Mouse (Mus musculus) thymus, postnatal 14 days (tissue): Measurements from ENCODE around the gene Plekhh2.

Experiments used
- DNase-seq: peaks from one replicate; pipeline ENCODE4 v3.0.0; 2021

Gene Plekhh2

GRCm38 (mm10) chr17:84646477-84646876 is 134.8 kb downstream of the Plekhh2 start:
- DNase-seq, result no peak

GRCm38 (mm10) chr17:84647630-84648029 is 135.9 kb downstream of the Plekhh2 start:
- no peak for DNase-seq

GRCm38 (mm10) chr17:84650302-84651017 is 138.8 kb downstream of the Plekhh2 start:
- no peak for DNase-seq

GRCm38 (mm10) chr17:84653544-84653943 is 141.8 kb downstream of the Plekhh2 start:
- DNase-seq, result no peak

- DNase-seq, result no peak
Measured at GRCm38 (mm10) chr17:84656205-84656604, 144.5 kb downstream of the Plekhh2 start.

- DNase-seq, result no peak
Measured at GRCm38 (mm10) chr17:84656653-84657421, 145.1 kb downstream of the Plekhh2 start.

GRCm38 (mm10) chr17:84657422-84657732 is 145.7 kb downstream of the Plekhh2 start:
- DNase-seq, result no peak

- DNase-seq, result no peak
Measured at GRCm38 (mm10) chr17:84657782-84658181, 146.1 kb downstream of the Plekhh2 start.

GRCm38 (mm10) chr17:84658195-84658594 is 146.5 kb downstream of the Plekhh2 start:
- DNase-seq, result no peak

GRCm38 (mm10) chr17:84658951-84659350 is 147.3 kb downstream of the Plekhh2 start:
- no peak for DNase-seq

- no peak for DNase-seq
Measured at GRCm38 (mm10) chr17:84665053-84665452, 153.4 kb downstream of the Plekhh2 start.

GRCm38 (mm10) chr17:84665691-84666090 is 154.0 kb downstream of the Plekhh2 start:
- DNase-seq, result no peak

- DNase-seq, result no peak
Measured at GRCm38 (mm10) chr17:84667848-84668247, 156.2 kb downstream of the Plekhh2 start.
